Mouse (Mus musculus) lung, adult 10 weeks (tissue): Measurements from ENCODE around the gene Trim33. TPM values are rescaled to one million over a fixed set of nuclear protein-coding genes. Genes with fewer than 3 reads are reported as not detected.

Source experiments
- polyA plus RNA-seq: library from polyadenylated mRNA; stranded (reverse); fragments of 350-450 nt; fragmentation: Illumina TruSeq; extraction: RNeasy Lipid Tissue Mini Kit (QIAGEN cat#74804); gene quantifications from one replicate; pipeline ENCODE4 v1.2.3, GENCODE M21; 2014; ENCODE audit warnings: low read depth, low replicate concordance; ENCODE audit not compliant: insufficient read depth

The Trim33 gene
- polyA plus RNA-seq = 8.3 TPM

DNA sequence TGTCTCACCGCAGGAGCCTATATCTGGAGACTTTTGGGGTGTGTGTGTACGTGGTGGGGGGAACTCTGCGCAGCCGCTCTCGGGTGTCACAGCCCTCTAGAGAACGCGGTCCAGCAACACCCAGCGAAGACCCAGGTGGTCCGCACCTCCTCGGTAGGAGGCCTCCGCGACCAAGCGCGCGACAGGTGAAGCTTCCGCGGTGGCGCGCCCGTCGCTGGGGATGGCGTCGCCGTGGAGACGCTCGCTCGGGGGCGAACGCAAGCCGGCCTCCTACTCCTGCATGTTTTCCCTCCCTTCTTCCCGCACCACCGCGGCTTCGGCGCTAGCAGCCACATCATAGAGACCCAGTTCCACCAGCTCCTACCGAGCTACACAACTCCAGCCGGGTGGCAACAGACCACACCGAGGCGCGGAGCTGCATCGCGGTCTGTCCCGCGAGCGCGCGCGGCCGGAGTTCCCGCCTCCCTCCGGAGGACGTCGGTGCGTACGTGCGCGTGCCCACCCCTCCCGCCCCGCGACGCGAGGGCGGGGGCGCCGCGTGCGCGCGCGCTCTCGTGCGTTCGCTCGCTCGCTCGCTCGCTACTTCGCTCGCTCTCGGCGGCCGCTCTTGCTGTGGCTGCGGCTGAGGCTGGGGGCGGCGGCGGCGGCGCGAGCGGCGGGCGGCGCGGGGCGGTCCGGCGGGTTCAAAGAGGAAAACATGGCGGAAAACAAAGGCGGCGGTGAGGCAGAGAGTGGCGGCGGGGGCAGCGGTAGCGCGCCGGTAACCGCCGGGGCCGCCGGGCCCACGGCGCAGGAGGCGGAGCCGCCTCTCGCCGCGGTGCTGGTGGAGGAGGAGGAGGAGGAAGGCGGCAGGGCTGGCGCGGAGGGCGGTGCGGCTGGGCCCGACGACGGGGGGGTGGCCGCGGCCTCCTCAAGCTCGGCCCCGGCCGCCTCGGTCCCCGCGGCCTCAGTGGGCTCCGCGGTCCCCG, at the start of gene Trim33:
Gene Trim33 (plus strand): TSS at position 112 of the 968 bp plus-strand sequence.

Other genes starting within 250 kb of the Trim33 start
- gene Nras, start 221.0 kb upstream of the Trim33 start, polyA plus RNA-seq = 31.8 TPM
- 1.4 TPM for gene Ampd1, start 205.3 kb upstream of the Trim33 start, polyA plus RNA-seq
- gene Dennd2c, start 176.7 kb upstream of the Trim33 start, polyA plus RNA-seq = 2.0 TPM
- 55.7 TPM for gene Bcas2, start 107.6 kb upstream of the Trim33 start, polyA plus RNA-seq